Mouse (Mus musculus) frontal cortex, adult 2 months (tissue): ENCODE results near the gene 9930111J21Rik1. TPM values are rescaled to one million over a fixed set of nuclear protein-coding genes. Genes with fewer than 3 reads are reported as not detected.
"Not testable (repeated sequence)": the region's sequence is repeated elsewhere in the genome, so short reads cannot be mapped to it uniquely, and the experiment has no call there.

Experiments
- DNase-seq, 2 experiments: peaks; one replicate each; pipeline ENCODE4 v3.0.0; 2022; ENCODE audit warnings: low spot score in 1 of 2; ENCODE audit errors: extremely low spot score in 1 of 2
- polyA plus RNA-seq: library from polyadenylated mRNA; depleted of rRNA; stranded (reverse); fragments of >200 nt; gene quantifications from 2 replicates; pipeline ENCODE4 v1.2.3, GENCODE M21; 2012; rRNA removed

The 9930111J21Rik1 gene
- polyA plus RNA-seq, 1 experiment = 0.64 TPM

DNA sequence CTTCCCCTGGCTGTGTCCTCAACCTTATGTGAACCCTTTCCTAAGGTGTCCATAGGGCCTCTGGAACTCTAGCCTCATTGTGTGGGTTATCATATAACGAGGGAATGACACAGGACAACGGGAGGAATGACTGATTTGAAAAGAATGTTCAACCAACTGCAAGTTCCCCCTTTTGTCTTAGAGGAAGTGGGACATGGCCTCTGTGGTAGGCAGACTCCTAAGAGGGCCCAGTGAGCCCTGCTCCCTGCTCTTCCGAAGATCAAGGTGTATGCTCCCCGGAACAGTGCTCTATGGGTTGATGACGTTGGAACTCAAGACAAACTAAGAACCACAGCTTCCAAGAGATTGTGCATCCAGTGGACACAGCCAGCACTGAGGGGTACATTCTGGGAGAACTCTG, 55.4 kb downstream of the 9930111J21Rik1 start:
- DNase-seq = not testable (repeated sequence)

DNA sequence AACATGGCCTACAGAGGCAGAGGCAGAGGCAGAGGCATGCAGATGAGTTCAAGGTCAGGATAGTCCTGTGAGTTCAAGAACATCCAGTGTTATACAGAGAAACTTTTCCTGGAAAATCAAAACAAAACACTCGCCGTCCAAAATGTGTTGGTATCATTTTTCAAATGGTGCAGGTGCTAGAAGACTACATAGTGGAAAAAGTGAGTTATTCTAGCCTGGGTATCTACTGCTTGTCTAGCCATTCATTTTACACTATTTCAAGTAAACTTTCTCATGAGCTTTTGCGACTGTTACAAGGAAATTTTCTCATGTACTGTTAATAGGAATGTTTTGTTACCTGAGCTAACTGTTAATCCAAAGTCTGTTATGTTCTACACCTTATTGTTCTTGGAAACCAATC, 60.8 kb downstream of the 9930111J21Rik1 start:
- no peak for DNase-seq

DNA sequence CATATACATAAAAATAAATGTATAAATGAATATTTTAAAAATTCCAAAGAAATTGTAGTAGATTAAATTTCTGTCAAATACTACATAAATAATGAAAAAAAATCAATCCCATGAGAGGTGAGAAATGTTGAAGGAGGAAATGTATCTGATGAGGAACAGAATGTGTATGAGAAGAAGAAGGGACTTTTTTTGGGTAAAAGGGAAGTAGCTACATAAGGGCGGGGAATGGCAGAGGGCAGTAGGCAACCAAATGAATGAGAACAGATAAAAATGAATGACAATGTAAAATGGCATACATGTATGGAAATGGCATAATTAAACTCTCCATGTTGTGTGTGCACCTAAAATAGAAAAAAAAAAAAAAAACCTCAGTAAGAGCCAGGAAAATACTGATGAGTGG, 65.6 kb downstream of the 9930111J21Rik1 start:
- DNase-seq = no peak

GRCm38 (mm10) chr11:48908459-48908858, 70.7 kb downstream of the 9930111J21Rik1 start:
- DNase-seq = no peak

- no peak for DNase-seq
Observed at GRCm38 (mm10) chr11:48902021-48902420, 77.2 kb downstream of the 9930111J21Rik1 start, which contains the start of gene Gm5431. Gene Gm5431, minus strand, starts transcription at chr11:48902214.

DNA sequence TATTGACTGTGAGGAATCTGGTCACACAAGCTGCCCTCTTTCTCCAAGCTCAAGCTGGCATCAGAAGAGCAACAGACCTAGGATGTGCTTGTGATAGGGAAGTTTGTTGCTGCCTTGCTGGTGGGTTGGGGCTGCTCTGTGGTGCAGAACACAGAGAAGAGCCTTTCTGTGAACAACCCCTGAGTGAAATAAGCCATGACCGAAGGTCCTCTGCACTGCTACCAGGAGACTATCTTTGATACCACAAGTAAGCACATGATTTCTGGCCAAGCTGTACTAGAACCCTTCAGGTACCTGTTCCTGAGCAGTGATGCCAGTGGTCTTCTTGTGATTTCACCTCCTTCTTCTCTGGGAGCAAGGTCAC, 77.6 kb downstream of the 9930111J21Rik1 start:
- DNase-seq = not testable (repeated sequence)

DNA sequence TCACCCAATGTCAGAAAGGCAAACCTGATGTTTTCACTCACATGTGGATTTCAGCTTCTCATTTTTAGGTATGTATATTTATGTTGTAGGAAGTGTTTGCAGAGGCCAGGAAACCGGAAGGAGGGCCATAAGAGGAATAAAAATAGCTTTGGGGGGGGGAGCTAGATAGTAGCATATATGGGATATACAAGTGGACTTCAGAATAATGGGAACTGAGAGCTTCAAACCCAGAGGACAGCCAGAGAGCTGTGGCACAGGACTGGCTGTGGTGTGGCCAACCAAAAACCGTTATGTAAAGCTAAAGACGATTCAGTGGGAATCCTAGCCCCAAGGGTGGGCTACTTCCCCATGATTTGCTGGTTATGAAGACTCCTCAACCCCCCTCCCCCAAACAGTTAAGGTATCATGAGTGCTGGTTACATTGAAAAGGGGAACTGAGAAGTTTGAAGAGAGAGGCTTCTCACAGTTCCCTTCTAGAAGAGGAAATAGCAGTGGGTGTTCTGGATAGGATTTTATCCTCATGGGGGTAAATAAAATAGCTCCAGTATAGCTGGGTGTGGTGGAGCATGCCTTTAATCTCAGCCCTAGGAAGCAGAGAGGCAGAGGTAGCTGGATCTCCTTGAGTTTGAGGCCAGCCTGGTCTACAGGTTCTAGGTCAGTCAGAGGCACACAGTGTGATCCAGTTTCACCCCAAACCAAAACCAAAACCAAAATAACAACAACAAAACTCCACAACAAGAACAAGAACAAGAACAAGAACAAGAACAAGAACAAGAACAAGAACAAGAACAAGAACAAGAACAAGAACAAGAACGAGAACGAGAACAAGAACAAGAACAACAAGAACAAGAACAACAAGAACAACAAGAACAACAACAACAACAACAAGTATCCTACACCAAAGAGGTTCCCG, 78.3 kb downstream of the 9930111J21Rik1 start:
- DNase-seq = not testable (repeated sequence)

DNA sequence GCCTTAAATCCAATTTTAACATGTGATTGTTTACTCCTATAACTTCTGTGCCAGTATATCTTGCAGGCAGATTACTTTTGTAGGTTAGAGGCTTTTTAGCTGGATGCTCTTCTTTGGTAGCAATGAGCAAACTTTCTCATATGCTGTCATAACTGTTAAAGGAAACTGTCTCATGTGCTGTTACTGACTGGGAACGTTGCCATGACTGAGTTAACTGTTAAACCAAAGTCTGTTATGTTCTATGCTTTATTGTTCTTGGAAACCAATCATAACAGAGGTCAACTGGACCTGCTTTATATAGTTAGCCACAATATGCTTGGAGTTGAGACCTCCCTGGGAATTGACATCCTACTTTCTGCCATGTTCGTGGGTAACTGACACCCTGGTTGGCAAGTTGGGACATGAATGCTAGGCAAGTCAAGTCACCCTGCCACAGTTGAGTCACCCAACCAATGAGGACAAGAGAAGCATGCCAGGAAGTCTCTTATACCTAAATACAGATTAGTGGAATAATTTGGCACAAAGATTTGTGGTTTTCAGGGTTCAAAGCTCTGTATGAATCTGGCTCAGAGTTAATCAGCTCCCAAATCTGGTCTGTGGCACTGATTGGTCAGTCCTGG, 80.3 kb downstream of the 9930111J21Rik1 start:
- DNase-seq = no peak

Other genes with a start within 250 kb of the 9930111J21Rik1 start
- gene Rack1, start 179.1 kb downstream of the 9930111J21Rik1 start, polyA plus RNA-seq = 453 and 472 TPM in 2 replicates
- gene Trim41, start 162.0 kb downstream of the 9930111J21Rik1 start, polyA plus RNA-seq = 41.4 and 47.6 TPM in 2 replicates
- 3.7 and 4.6 TPM in 2 replicates for gene Trim7, start 153.3 kb downstream of the 9930111J21Rik1 start, polyA plus RNA-seq
- 24.1 and 28.7 TPM in 2 replicates for gene Gm12184, start 152.7 kb downstream of the 9930111J21Rik1 start, polyA plus RNA-seq
- 12.1 and 12.7 TPM in 2 replicates for gene Irgm1, start 107.7 kb downstream of the 9930111J21Rik1 start, polyA plus RNA-seq
- gene Gm5431, start 77.2 kb downstream of the 9930111J21Rik1 start, polyA plus RNA-seq = 0.13 and 0.18 TPM in 2 replicates
- 0.90 and 1.5 TPM in 2 replicates for gene Psme2b, start 33.2 kb downstream of the 9930111J21Rik1 start, polyA plus RNA-seq
- 0.10 and 0.11 TPM in 2 replicates for gene Olfr56, start 509 bp downstream of the 9930111J21Rik1 start, polyA plus RNA-seq
- 0.08 and 0.12 TPM in 2 replicates for gene Gm12185, start 12.8 kb upstream of the 9930111J21Rik1 start, polyA plus RNA-seq
- 1.3 and 1.8 TPM in 2 replicates for gene Tgtp1, start 14.8 kb upstream of the 9930111J21Rik1 start, polyA plus RNA-seq
- gene 9930111J21Rik2, start 71.8 kb upstream of the 9930111J21Rik1 start, polyA plus RNA-seq = 1.3 TPM in 2 replicates
- gene Tgtp2, start 84.8 kb upstream of the 9930111J21Rik1 start, polyA plus RNA-seq = 1.4 and 1.6 TPM in 2 replicates
- gene Ifi47, start 97.2 kb upstream of the 9930111J21Rik1 start, polyA plus RNA-seq = 1.7 and 2.0 TPM in 2 replicates
- gene Olfr1396, start 135.5 kb upstream of the 9930111J21Rik1 start, polyA plus RNA-seq = not detected in 2 replicates
- gene Olfr1395, start 162.9 kb upstream of the 9930111J21Rik1 start, polyA plus RNA-seq = 0.04 and 0.11 TPM in 2 replicates
- gene Olfr1394, start 175.0 kb upstream of the 9930111J21Rik1 start, polyA plus RNA-seq = not detected in 2 replicates
- gene Btnl9, start 207.8 kb upstream of the 9930111J21Rik1 start, polyA plus RNA-seq = 0.02 TPM in 1 of 2 replicates, not detected in the other
- gene Zfp62, start 223.9 kb upstream of the 9930111J21Rik1 start, polyA plus RNA-seq = 24.2 and 26.4 TPM in 2 replicates